Mouse (Mus musculus): ENCODE results near the gene Bri3.

DNA sequence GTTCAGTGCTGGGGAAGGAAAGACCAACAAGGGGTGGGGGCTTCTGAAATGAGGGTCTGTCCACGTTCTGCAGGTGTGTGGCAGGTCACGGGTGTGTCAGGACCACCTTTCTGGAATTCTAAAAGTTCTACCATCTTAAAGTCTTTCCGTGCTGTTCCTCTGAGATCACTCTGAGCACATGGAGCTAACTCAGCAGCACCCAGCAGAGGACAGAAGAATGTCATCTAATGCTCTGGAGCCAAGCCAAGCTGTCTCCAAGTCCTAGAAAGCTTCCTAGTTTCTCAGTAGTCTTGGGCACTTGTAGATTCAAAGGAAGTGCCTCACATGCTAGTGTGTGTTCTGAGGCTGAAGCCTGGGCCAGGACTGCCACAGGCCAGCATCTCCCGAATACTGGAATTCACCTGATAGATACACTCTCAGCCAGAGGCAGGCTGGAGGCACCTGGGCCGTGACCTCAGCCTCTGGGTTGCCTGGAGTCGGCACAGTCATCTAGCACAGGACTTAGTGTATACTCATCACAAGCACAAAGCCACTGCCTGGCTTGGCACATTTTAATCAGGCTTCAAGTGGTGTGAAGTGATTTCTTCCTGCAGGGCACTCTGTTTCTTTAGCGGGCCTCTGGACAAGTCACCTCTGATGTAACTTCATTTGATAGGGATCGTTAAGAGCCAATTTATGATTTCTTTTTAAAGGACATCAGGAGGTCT is 23.5 kb downstream of the Bri3 start:
- TF ChIP-seq CTCF (IDR thresholded peaks at IDR 0.05; ENCODE audit: borderline replicate concordance, insufficient read depth, low read length) (no peak), POLR2A (IDR thresholded peaks at IDR 0.05; ENCODE audit: low read depth, low read length) (no peak)
